Mouse (Mus musculus) embryonic facial prominence, embryonic 13.5 days (tissue): Measurements from ENCODE around the gene Akr1d1. TPM values are rescaled to one million over a fixed set of nuclear protein-coding genes. Genes with fewer than 3 reads are reported as not detected.

Experiments used
- ATAC-seq: fragments of 200-750 bp; cut with Nextera tagmentation; 2 replicates; pipeline ENCODE4 v1.8.0; 2017; ENCODE audit warnings: low read depth; ENCODE audit not compliant: insufficient number of reproducible peaks, insufficient read depth, low FRiP score, low TSS enrichment
- H3K27ac ChIP-seq: fragments of 300-500 bp; sonication (generic); 2 replicates; pipeline ENCODE4 v1.5.1; 2015; ENCODE audit warnings: moderate library complexity, mild to moderate bottlenecking, inconsistent platforms
- H3K27me3 ChIP-seq: fragments of 300-500 bp; sonication (generic); 2 replicates; pipeline ENCODE4 v1.6.1; 2015; ENCODE audit warnings: mild to moderate bottlenecking, inconsistent platforms
- H3K36me3 ChIP-seq: fragments of 300-500 bp; sonication (generic); 2 replicates; pipeline ENCODE4 v1.6.1; 2015; ENCODE audit warnings: mild to moderate bottlenecking, inconsistent platforms
- H3K4me1 ChIP-seq: fragments of 300-500 bp; sonication (generic); 2 replicates; pipeline ENCODE4 v1.6.1; 2015; ENCODE audit warnings: inconsistent platforms
- H3K4me2 ChIP-seq: fragments of 300-500 bp; sonication (generic); 2 replicates; pipeline ENCODE4 v1.6.1; 2015; ENCODE audit warnings: moderate library complexity, mild to moderate bottlenecking, inconsistent platforms
- H3K4me3 ChIP-seq: fragments of 300-500 bp; sonication (generic); 2 replicates; pipeline ENCODE4 v1.5.1; 2015; ENCODE audit warnings: mild to moderate bottlenecking, inconsistent platforms
- H3K9ac ChIP-seq: fragments of 300-500 bp; sonication (generic); 2 replicates; pipeline ENCODE4 v1.6.1; 2015; ENCODE audit warnings: mild to moderate bottlenecking, inconsistent platforms
- H3K9me3 ChIP-seq: fragments of 300-500 bp; sonication (generic); 2 replicates; pipeline ENCODE4 v1.6.1; 2016; ENCODE audit warnings: inconsistent platforms
- WGBS: fragments of 180-500 bp; shearing (Covaris S2); methylation state at CpG from one replicate; pipeline ENCODE4 v1.1.7; 2015; ENCODE audit warnings: mixed read lengths; 5-methylcytosine and 5-hydroxymethylcytosine counted together
- polyA plus RNA-seq: library from polyadenylated mRNA; unstranded; fragments of >200 nt; fragmentation: Nextera tagmentation; extraction: Ambion mirVana; gene quantifications from 2 replicates; pipeline ENCODE4 v1.2.1, GENCODE M21; 2015

Gene Akr1d1
- polyA plus RNA-seq, 1 experiment from 2014 or later: not detected

DNA sequence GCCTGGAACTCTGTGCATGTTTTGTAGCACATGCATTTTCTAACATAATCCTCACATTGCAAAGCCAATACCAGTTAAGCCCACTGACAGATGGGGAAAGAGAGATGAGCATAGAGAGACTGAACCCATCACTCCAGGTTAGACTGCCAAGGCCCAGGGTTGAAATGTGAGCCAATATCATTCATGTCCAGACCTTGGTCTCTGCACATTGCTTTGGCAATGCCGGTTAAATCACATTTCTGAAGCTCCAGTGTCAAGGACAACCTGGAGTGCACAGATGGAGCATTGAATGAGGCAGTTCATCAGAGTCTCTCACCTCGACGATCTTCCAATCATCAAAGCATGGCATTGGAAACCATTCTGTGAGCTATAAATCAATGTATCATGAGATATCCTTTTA, 2.1 kb downstream of the Akr1d1 start:
- no peaks in the 10 kb centered on the region for H3K27me3 ChIP-seq
- no peak overlapping the region for H3K9ac ChIP-seq
- 92% methylated on average over 3 of the region's 3 CpGs for WGBS
- ATAC-seq: no peak
- no peak overlapping the region for H3K27ac ChIP-seq
- no peaks in the 10 kb centered on the region for H3K36me3 ChIP-seq
- H3K4me2 ChIP-seq: no peak overlapping the region
- H3K4me3 ChIP-seq: no peak overlapping the region
- H3K4me1 ChIP-seq: no peaks in the 10 kb centered on the region
- no peaks in the 10 kb centered on the region for H3K9me3 ChIP-seq

DNA sequence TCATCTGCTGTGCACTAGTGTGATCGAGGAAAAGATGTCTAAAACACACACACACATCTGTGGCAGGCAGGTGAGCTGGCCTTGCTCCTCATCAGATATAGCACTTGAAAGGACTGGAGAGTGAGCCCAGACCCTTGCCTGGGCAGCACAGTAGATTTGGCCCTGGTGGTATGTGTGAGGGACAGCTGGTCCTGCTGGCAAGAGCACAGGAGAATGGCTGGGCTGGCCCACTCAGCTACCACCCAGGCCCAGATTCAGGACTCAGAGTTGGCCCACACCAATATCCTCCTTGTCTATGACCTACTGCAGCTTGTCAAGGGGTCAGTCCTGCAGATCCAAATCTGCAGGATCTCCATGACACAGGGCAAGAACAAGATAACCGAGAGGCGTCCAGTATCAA, 6.9 kb downstream of the Akr1d1 start:
- Histone ChIP-seq H3K27me3 (no peaks in the 10 kb centered on the region), H3K4me2 (no peak overlapping the region), H3K36me3 (no peaks in the 10 kb centered on the region), H3K9ac (no peak overlapping the region), H3K4me3 (no peak overlapping the region), H3K27ac (no peak overlapping the region), H3K4me1 (no peaks in the 10 kb centered on the region), H3K9me3 (no peaks in the 10 kb centered on the region)
- ATAC-seq: no peak
- 85% methylated on average over 3 of the region's 3 CpGs for WGBS

DNA sequence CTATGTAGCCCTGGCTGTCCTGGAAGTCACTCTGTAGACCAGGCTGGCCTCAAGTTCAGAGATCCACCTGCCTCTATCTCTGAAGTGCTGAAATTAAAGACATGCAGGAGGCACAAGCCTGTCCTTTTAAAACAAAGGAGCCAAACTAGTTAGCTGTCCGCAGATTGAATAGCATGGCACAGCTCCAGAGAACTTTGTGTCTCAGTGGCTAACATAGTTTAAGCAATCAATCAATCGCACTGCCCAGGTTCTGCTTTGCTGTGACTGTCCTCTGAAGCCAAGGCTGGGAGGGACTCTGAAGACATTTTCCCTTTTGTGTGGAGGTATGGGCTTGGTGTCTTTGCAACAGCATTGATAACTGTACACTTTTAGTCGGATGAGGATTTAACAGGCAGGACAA, 7.8 kb downstream of the Akr1d1 start:
- Histone ChIP-seq H3K27ac (no peak overlapping the region), H3K4me3 (no peak overlapping the region), H3K4me1 (no peaks in the 10 kb centered on the region), H3K9me3 (no peaks in the 10 kb centered on the region), H3K27me3 (no peaks in the 10 kb centered on the region), H3K4me2 (no peak overlapping the region), H3K36me3 (no peaks in the 10 kb centered on the region), H3K9ac (no peak overlapping the region)
- 89% methylated on average over 3 of the region's 3 CpGs for WGBS
- no peak for ATAC-seq

DNA sequence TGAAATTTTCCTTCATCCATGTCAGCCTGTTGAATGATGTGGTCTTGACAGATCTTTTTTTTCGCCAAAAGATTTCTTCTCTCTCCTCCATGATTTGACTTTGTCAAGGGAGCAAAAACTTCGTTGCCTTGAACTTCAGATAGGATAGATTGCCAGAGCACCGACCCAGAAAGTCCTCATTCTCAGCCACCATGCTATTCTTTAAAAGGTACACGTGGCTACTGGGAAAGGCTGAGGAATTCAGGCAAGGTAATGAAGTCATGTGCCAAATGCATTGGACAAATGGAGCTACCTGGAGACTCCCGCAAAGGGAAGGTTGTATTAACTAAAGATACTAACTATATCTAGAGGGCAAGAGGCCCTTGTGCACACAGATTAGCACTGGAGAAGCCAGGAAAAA, 8.8 kb downstream of the Akr1d1 start:
- Histone ChIP-seq H3K27me3 (no peaks in the 10 kb centered on the region), H3K4me3 (no peak overlapping the region), H3K9me3 (no peaks in the 10 kb centered on the region), H3K9ac (no peak overlapping the region), H3K27ac (no peak overlapping the region), H3K4me2 (no peak overlapping the region), H3K4me1 (no peaks in the 10 kb centered on the region), H3K36me3 (no peaks in the 10 kb centered on the region)
- 85% methylated on average over 5 of the region's 5 CpGs for WGBS
- ATAC-seq: no peak

DNA sequence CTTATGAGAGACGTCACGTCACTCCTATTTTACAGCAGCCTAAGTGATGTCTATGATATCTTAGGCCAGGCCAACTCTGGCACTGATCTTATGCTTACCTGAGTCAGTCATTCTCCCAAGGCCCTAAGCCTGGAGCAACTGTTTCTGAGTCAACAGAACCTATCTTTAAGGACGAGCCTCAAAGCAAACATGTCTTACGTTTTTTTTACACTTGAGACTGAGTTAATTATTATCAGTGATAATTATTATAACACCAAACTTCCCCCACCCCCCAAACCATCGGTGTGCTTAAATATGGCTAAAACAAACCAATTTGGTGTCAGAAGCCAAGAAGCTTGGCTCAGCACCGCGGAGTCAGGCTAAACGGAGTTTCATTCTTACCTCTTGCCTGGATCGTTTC, 9.4 kb downstream of the Akr1d1 start:
- Histone ChIP-seq H3K27me3 (no peaks in the 10 kb centered on the region), H3K9me3 (no peaks in the 10 kb centered on the region), H3K4me2 (no peak overlapping the region), H3K36me3 (no peaks in the 10 kb centered on the region), H3K27ac (no peak overlapping the region), H3K4me1 (no peaks in the 10 kb centered on the region), H3K4me3 (no peak overlapping the region), H3K9ac (no peak overlapping the region)
- 86% methylated on average over 9 of the region's 9 CpGs for WGBS
- no peak for ATAC-seq

DNA sequence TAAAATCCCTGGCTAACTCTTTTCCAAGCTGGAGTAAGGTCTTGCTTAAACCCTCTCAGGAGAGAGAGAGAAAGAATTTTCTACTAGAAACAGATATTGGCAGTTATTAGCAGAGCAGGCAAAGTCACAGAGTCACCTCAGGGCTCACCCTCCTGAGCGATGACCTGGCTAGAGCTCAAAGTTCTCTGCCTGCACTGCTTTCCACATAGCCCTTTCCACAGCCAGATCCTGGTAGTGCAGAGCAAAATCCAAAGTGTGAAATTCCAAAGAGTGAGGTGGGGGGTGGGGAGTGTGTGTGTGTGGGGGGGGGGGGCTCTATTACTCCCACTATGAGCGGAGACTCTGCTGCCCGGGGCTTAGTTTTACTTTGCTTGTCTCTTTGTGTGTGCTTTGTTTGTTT, 10.1 kb downstream of the Akr1d1 start:
- WGBS: 44% methylated on average over 3 of the region's 3 CpGs
- ATAC-seq: no peak
- H3K27ac ChIP-seq: no peak overlapping the region

DNA sequence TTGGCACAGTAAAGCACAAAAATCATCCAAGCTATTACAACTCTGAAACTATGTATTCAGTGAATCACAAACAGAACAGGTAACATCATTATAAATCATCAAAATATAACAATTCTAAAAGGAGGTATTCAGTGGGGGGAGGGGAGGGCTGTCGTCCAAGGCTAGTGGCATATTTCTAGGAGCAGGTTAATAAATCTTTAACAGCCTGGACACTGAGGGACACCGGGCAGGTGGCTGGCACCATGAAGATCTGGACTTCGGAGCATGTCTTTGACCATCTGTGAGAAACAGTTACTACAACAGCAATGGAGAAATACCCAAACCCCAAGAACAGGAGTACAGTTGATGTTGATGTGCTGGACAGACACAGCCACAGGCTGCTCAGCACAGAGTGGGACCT, 11.2 kb downstream of the Akr1d1 start:
- H3K27me3 ChIP-seq: no peaks in the 10 kb centered on the region
- no peaks in the 10 kb centered on the region for H3K36me3 ChIP-seq
- no peak overlapping the region for H3K9ac ChIP-seq
- H3K27ac ChIP-seq: no peak overlapping the region
- H3K4me1 ChIP-seq: no peaks in the 10 kb centered on the region
- no peak for ATAC-seq
- H3K4me2 ChIP-seq: no peak overlapping the region
- H3K4me3 ChIP-seq: no peak overlapping the region
- H3K9me3 ChIP-seq: no peaks in the 10 kb centered on the region
- 87% methylated on average over 3 of the region's 3 CpGs for WGBS

More for the DNA sequence above, 10.1 kb downstream of the Akr1d1 start:
- Histone ChIP-seq H3K27me3 (no peaks in the 10 kb centered on the region), H3K4me1 (no peaks in the 10 kb centered on the region), H3K4me2 (no peak overlapping the region), H3K36me3 (no peaks in the 10 kb centered on the region), H3K4me3 (no peak overlapping the region), H3K9me3 (no peaks in the 10 kb centered on the region), H3K9ac (no peak overlapping the region)

DNA sequence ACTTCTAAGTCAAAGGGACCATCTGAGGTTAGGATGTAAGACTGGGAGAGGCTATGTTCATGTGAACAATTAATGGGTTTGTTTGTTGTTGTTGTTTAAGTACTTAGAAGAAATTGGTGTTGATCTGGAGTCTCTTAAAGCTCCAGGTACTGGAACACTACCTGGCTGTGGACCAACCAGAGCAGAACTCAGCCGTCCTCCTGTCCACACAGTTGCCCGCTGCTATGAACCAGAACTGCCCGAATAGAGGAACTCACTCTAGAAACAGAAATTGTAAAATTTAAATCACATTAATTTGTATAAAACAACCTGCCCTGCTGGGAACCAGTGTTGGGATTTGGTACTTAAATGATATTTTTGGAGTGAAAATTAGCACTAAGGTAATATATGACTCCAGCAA, 12.2 kb downstream of the Akr1d1 start:
- Histone ChIP-seq H3K36me3 (no peaks in the 10 kb centered on the region), H3K4me2 (no peak overlapping the region), H3K4me1 (no peaks in the 10 kb centered on the region), H3K4me3 (no peak overlapping the region), H3K9me3 (no peaks in the 10 kb centered on the region), H3K9ac (no peak overlapping the region), H3K27ac (no peak overlapping the region), H3K27me3 (no peaks in the 10 kb centered on the region)
- whole genome bisulfite sequencing: 92% methylated on average over 3 of the region's 3 CpGs
- ATAC-seq: no peak

DNA sequence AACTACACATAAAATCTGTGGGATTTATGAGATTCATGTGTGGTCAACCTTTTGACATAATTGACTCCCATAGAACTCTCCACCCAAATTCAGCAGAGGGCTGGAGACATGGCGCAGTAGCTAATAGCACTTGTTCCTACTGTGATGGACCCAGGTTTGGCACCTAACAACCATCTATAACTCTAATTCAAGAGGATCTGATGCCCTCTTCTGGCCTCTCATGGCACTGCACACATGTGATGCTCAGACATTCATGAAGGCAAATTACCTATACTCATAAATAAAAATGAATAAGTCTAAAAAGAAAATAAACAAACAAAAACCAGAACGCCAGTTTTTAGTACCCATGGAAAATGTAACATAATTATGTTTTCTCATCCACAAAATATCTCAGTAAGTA, 22.8 kb downstream of the Akr1d1 start:
- H3K4me3 ChIP-seq: no peak overlapping the region
- 77% methylated on average over 2 of the region's 2 CpGs for WGBS
- no peaks in the 10 kb centered on the region for H3K36me3 ChIP-seq
- no peak overlapping the region for H3K9ac ChIP-seq
- H3K27me3 ChIP-seq: no peaks in the 10 kb centered on the region
- H3K4me2 ChIP-seq: no peak overlapping the region
- ATAC-seq: no peak
- no peaks in the 10 kb centered on the region for H3K9me3 ChIP-seq
- no peaks in the 10 kb centered on the region for H3K4me1 ChIP-seq
- H3K27ac ChIP-seq: no peak overlapping the region

DNA sequence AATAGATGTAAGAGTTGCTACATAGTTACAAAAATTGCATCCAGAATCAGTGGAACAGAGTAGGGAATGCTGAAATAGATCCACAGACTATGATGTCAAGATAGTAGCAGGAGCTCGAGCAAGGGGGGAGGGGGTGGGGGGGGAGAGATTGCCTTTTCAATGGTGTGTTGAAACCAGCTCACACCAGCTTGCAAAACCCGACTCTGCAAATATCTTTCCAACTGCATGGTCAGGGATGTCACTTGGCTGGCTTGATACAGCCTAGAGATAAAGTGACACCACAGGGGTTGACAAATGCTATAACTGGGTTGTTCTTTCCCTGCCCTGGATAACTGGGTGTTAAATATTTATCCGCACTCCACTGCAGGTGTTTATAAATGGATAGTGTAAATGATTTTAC, 24.0 kb downstream of the Akr1d1 start:
- Histone ChIP-seq H3K27ac (no peak overlapping the region), H3K4me2 (no peak overlapping the region), H3K4me1 (no peaks in the 10 kb centered on the region), H3K9ac (no peak overlapping the region), H3K27me3 (no peaks in the 10 kb centered on the region), H3K36me3 (no peaks in the 10 kb centered on the region), H3K9me3 (no peaks in the 10 kb centered on the region), H3K4me3 (no peak overlapping the region)
- no peak for ATAC-seq
- 71% methylated on average over 3 of the region's 3 CpGs for WGBS

DNA sequence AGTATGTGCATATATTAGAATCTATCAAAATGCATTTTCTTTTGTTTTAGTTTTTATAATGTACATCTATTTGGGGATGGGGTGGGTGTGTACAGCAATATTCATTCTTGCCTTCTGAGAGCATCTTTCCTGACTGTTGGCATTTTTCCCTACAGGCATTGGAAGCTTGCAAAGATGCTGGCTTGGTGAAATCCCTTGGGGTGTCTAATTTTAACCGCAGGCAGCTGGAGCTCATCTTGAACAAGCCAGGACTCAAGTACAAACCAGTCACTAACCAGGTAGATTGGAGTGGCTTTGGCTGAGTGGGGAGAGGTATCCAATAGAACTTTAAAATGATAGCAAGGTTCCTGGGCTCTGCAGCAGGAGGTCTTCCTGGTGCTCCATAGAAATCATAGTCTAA, 24.4 kb downstream of the Akr1d1 start:
- H3K27ac ChIP-seq: no peak overlapping the region
- WGBS: 80% methylated on average over 1 of the region's 1 CpGs
- ATAC-seq: no peak
- H3K9ac ChIP-seq: no peak overlapping the region
- no peak overlapping the region for H3K4me2 ChIP-seq
- H3K4me1 ChIP-seq: no peaks in the 10 kb centered on the region
- no peaks in the 10 kb centered on the region for H3K27me3 ChIP-seq
- H3K9me3 ChIP-seq: no peaks in the 10 kb centered on the region
- no peak overlapping the region for H3K4me3 ChIP-seq
- no peaks in the 10 kb centered on the region for H3K36me3 ChIP-seq

DNA sequence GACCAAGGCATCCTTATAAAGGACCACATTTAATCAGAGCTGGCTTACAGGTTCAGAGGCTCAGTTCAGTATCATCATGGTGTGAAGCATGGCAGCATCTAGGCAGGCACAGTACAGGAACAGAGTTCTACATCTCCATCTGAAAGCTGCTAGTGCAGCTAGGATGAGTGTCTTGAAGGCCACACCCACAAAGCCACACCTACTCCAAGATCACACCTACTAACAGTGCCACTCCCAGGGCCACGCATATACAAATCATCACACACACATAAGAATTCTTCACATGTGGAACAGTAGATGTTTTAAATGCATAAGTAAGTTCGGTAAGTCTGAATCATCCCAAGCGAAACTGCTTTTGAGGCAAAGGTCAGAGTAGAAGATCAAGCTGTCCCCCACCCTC, 33.9 kb downstream of the Akr1d1 start:
- WGBS: 88% methylated on average over 3 of the region's 3 CpGs
- Histone ChIP-seq H3K4me1 (no peaks in the 10 kb centered on the region), H3K27ac (no peak overlapping the region), H3K4me3 (no peak overlapping the region), H3K27me3 (no peaks in the 10 kb centered on the region), H3K36me3 (no peaks in the 10 kb centered on the region), H3K9ac (no peak overlapping the region), H3K9me3 (no peaks in the 10 kb centered on the region), H3K4me2 (no peak overlapping the region)
- no peak for ATAC-seq

DNA sequence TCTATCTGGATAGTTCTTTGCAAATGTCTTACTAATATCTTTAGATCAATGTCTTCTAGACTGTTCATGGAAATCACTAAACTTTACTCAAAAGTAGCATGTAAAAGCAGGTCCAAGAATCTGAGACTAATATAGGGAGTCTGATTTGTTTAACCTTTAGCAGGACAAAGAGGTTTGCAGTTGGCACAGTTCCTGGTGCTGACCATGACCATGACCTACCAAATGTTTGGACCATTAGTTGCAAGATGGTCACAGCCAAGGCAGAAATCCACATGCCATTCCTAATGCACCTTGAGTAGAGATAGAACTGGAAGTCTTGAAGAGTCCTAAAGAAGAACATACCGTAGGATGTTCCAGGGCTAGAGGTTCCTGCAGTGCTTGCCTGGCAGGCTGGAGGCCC, 37.4 kb downstream of the Akr1d1 start:
- Histone ChIP-seq H3K4me1 (no peaks in the 10 kb centered on the region), H3K27ac (no peak overlapping the region), H3K9ac (no peak overlapping the region), H3K27me3 (no peaks in the 10 kb centered on the region), H3K36me3 (no peaks in the 10 kb centered on the region), H3K4me3 (no peak overlapping the region), H3K4me2 (no peak overlapping the region), H3K9me3 (no peaks in the 10 kb centered on the region)
- WGBS: 90% methylated on average over 1 of the region's 1 CpGs
- no peak for ATAC-seq
